Mouse (Mus musculus) lung, adult 2 months (tissue): Measurements from ENCODE around the gene Kank1.

Source experiments
- CTCF ChIP-seq: fragments of 200-500 bp; IDR thresholded peaks from 2 replicates; pipeline ENCODE4 v1.5.1; 2011; ENCODE audit warnings: mild to moderate bottlenecking, low read length, control low read depth; ENCODE audit not compliant: insufficient read depth
- POLR2A ChIP-seq: fragments of 200-500 bp; IDR thresholded peaks from 2 replicates; pipeline ENCODE4 v1.6.1; 2011; ENCODE audit warnings: low read depth, mild to moderate bottlenecking, control low read depth, low read length, borderline replicate concordance; ENCODE audit errors: extremely low read depth

DNA sequence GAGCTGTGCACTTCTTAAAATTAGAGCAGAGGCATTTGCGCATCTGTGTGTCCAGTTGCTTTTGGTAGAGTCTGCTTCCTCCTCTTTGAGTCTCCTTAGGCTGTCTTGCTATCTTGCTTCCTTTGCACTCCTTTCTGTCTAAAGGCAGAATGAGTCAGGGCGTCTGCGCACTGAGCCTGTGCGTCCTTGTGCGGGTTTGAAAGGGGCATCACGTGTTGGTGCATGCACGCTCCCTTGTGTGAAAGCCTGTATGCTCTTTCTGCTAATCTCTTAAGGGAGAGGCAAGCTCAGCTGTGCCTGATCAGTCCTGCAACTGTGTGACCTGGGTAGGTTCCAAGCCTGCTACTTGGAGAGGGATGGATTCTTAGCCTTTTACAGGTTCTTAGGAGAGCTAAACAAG lies 136.0 kb downstream of the Kank1 start:
- TF ChIP-seq POLR2A (no peak), CTCF (no peak)
